Mouse (Mus musculus) myocyte (in vitro differentiated cells): Measurements from ENCODE around the gene Vmn2r73. TPM values are rescaled to one million over a fixed set of nuclear protein-coding genes. Genes with fewer than 3 reads are reported as not detected.
"Not testable (repeated sequence)": the region's sequence is repeated elsewhere in the genome, so short reads cannot be mapped to it uniquely, and the experiment has no call there.

Experiments
- H3K27me3 ChIP-seq: one replicate; pipeline ENCODE4 v1.6.1; 2011; ENCODE audit not compliant: control insufficient read depth, insufficient read depth, insufficient read length
- H3K36me3 ChIP-seq: one replicate; pipeline ENCODE4 v1.6.1; 2011; ENCODE audit not compliant: control insufficient read depth, insufficient read depth
- H3K4me2 ChIP-seq: one replicate; pipeline ENCODE4 v1.6.1; 2011; ENCODE audit warnings: low read depth, control low read depth
- H3K4me3 ChIP-seq: one replicate; pipeline ENCODE4 v1.5.1; 2011; ENCODE audit warnings: mild to moderate bottlenecking, control low read depth, moderate library complexity
- H3K79me2 ChIP-seq: one replicate; pipeline ENCODE4 v1.6.1; 2011; ENCODE audit not compliant: control insufficient read depth, insufficient read depth
- H3ac ChIP-seq: one replicate; pipeline ENCODE4 v1.6.1; 2011; ENCODE audit not compliant: control insufficient read depth, insufficient read length
- CEBPB ChIP-seq: IDR thresholded peaks from 2 replicates; pipeline ENCODE4 v1.6.1; 2011; ENCODE audit warnings: mild to moderate bottlenecking, moderate library complexity; ENCODE audit not compliant: poor library complexity, insufficient read depth, severe bottlenecking
- E2F4 ChIP-seq: IDR thresholded peaks from one replicate; pipeline ENCODE4 v1.6.1; 2011; ENCODE audit warnings: mild to moderate bottlenecking, control low read depth, moderate library complexity; ENCODE audit not compliant: insufficient read depth
- MAX ChIP-seq: IDR thresholded peaks from one replicate; pipeline ENCODE4 v1.6.1; 2011; ENCODE audit warnings: low read depth, mild to moderate bottlenecking, control low read depth
- MYOD1 ChIP-seq, 3 experiments: IDR thresholded peaks; one replicate each; pipeline ENCODE4 v1.6.1; 2011; ENCODE audit warnings: control low read depth in 2 of 3, low read depth in 2 of 3, mild to moderate bottlenecking in 2 of 3, moderate library complexity in 1 of 3; ENCODE audit not compliant: insufficient read length in 2 of 3, control insufficient read depth in 1 of 3
- MYOG ChIP-seq, 3 experiments: IDR thresholded peaks; one replicate each; pipeline ENCODE4 v1.6.1; 2011; ENCODE audit warnings: control low read depth in 2 of 3, low read depth in 2 of 3, mild to moderate bottlenecking in 2 of 3; ENCODE audit not compliant: insufficient read length in 2 of 3, control insufficient read depth in 1 of 3, insufficient read depth in 1 of 3
- POLR2A ChIP-seq: IDR thresholded peaks from one replicate; pipeline ENCODE4 v1.6.1; 2011; ENCODE audit warnings: low read depth, mild to moderate bottlenecking, control low read depth, moderate library complexity; ENCODE audit not compliant: insufficient read length
- POLR2AphosphoS2 ChIP-seq: IDR thresholded peaks from one replicate; pipeline ENCODE4 v1.6.1; 2011; ENCODE audit warnings: low read depth, control low read depth; ENCODE audit not compliant: insufficient read length
- REST ChIP-seq: IDR thresholded peaks from one replicate; pipeline ENCODE4 v1.6.1; 2011; ENCODE audit warnings: mild to moderate bottlenecking, control low read depth, moderate library complexity; ENCODE audit not compliant: insufficient read depth, insufficient read length
- SRF ChIP-seq: IDR thresholded peaks from one replicate; pipeline ENCODE4 v1.6.1; 2011; ENCODE audit warnings: low read depth; ENCODE audit not compliant: control insufficient read depth, insufficient read length
- TCF12 ChIP-seq: IDR thresholded peaks from one replicate; pipeline ENCODE4 v1.6.1; 2011; ENCODE audit warnings: mild to moderate bottlenecking, control low read depth; ENCODE audit not compliant: poor library complexity, insufficient read depth, severe bottlenecking
- TCF3 ChIP-seq: IDR thresholded peaks from one replicate; pipeline ENCODE4 v1.6.1; 2011; ENCODE audit warnings: low read depth, control low read depth; ENCODE audit not compliant: insufficient read length
- USF1 ChIP-seq: IDR thresholded peaks from one replicate; pipeline ENCODE4 v1.6.1; 2011; ENCODE audit warnings: low read depth, mild to moderate bottlenecking, control low read depth, moderate library complexity
- polyA plus RNA-seq: library from polyadenylated mRNA; unstranded; fragments of >200 nt; fragmentation: generic; extraction: Trizol; gene quantifications from one replicate; pipeline ENCODE4 v1.2.1, GENCODE M21; 2012; ENCODE audit warnings: missing spikeins

The Vmn2r73 gene
- not detected for polyA plus RNA-seq

GRCm38 (mm10) chr7:85876166-85876565 lies at the start of gene Vmn2r73:
Gene Vmn2r73 (minus strand): TSS chr7:85876266.
- Histone ChIP-seq H3K36me3 (no peaks in the 10 kb centered on the region), H3K27me3 (no peaks in the 10 kb centered on the region), H3K4me3 (no peak within 1 kb of the TSS), H3ac (no peak within 1 kb of the TSS), H3K4me2 (no peak within 1 kb of the TSS), H3K79me2 (no peaks in the 10 kb centered on the region)
- TF ChIP-seq MAX: no peak
- no peak for TF ChIP-seq MYOD1 (IDR thresholded peaks at IDR 0.05; ENCODE audit: control insufficient read depth in 1 of 3, insufficient read length in 2 of 3, low read depth in 2 of 3)

DNA sequence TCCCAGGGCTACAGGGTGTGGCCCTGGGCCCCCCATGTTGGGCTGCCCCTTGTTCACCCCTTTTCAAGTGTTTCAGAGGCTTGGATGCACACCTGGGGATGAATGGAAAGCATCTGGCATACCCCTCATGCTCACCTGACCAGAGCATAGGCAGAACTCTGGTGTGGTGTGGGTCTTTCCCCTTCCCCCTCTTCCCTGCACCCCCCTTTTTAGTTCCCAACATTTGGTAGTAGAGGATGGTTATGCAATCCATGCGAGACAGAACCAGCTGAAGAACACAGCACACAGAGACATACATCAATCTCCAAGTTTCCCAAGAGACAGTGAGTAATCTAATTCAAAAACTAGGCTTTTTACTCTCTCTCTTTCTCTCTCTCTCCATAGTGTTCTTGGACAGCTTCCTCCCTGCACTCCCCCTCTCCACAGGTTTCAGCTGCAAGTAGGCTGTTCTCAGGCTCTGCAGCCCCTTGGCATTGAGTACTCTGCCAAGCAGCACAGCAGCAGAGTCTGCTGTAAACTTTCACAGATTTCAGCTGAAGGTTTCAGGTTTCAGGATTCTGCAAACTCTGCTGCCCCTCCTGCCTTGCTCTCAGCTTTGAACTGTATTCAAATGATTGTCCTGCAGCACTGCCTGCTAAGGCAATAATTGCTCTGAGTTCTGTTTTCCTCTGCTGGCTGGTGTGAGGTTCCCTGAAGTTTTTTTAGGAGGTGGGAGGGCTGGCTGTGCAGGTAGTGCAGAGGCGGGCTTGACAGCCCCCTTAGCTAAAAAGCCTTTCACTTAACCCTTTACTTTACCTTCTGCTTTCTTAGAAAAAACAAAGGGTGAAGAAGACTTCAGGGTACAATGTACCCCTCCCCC lies 35.7 kb downstream of the Vmn2r73 start:
- H3K36me3 ChIP-seq: no peaks in the 10 kb centered on the region
- no peaks in the 10 kb centered on the region for H3K79me2 ChIP-seq
- H3K4me2 ChIP-seq: no peak overlapping the region
- no peak overlapping the region for H3K4me3 ChIP-seq
- H3K27me3 ChIP-seq: no peaks in the 10 kb centered on the region
- no peak overlapping the region for H3ac ChIP-seq
- no peak for TF ChIP-seq SRF
- no peak for TF ChIP-seq TCF3
- no peak for TF ChIP-seq POLR2AphosphoS2
- no peak for TF ChIP-seq MYOD1 (IDR thresholded peaks at IDR 0.05; ENCODE audit: control insufficient read depth in 1 of 3, insufficient read length in 2 of 3, low read depth in 2 of 3)
- no peak for TF ChIP-seq MAX
- no peak for TF ChIP-seq REST
- TF ChIP-seq POLR2A: no peak
- no peak for TF ChIP-seq MYOG (IDR thresholded peaks at IDR 0.05; ENCODE audit: control insufficient read depth in 1 of 3, insufficient read depth in 1 of 3, insufficient read length in 2 of 3, low read depth in 2 of 3)
- TF ChIP-seq CEBPB: no peak
- TF ChIP-seq USF1: no peak
- TF ChIP-seq E2F4: no peak
- no peak for TF ChIP-seq TCF12

GRCm38 (mm10) chr7:85818092-85818491 lies 58.0 kb downstream of the Vmn2r73 start:
- H3K36me3 ChIP-seq, H3K4me3 ChIP-seq, H3K4me2 ChIP-seq, H3K27me3 ChIP-seq, H3K79me2 ChIP-seq, H3ac ChIP-seq: not testable (repeated sequence)

Other genes with a start within 250 kb of the Vmn2r73 start
- gene Vmn2r72, start 121.2 kb downstream of the Vmn2r73 start, polyA plus RNA-seq: not detected
- not detected for gene Vmn2r74, start 85.4 kb upstream of the Vmn2r73 start, polyA plus RNA-seq